Mouse (Mus musculus): Measurements from ENCODE around the gene Stap2. TPM values are rescaled to one million over a fixed set of nuclear protein-coding genes. Genes with fewer than 3 reads are reported as not detected.

The Stap2 gene
- polyA plus RNA-seq, 1 experiment from 2014 or later, result 8.1 TPM

Other genes with a start within 250 kb of the Stap2 start
- 6.2 and 7.7 TPM in 2 replicates for gene Zfp119a, start 126.7 kb downstream of the Stap2 start, polyA plus RNA-seq (2014; fragmentation: Nextera tagmentation; extraction: Ambion mirVana)
- 9.4 and 9.6 TPM in 2 replicates for gene Zfp959, start 113.5 kb downstream of the Stap2 start, polyA plus RNA-seq (2014; fragmentation: Nextera tagmentation; extraction: Ambion mirVana)
- gene Zfp119b, start 56.1 kb downstream of the Stap2 start, polyA plus RNA-seq (2014; fragmentation: Nextera tagmentation; extraction: Ambion mirVana), result 3.6 and 4.1 TPM in 2 replicates
- gene Ebi3, start 52.9 kb downstream of the Stap2 start, polyA plus RNA-seq (2014; fragmentation: Nextera tagmentation; extraction: Ambion mirVana), result 0.19 and 0.20 TPM in 2 replicates
- 15.5 and 18.1 TPM in 2 replicates for gene Yju2, start 46.5 kb downstream of the Stap2 start, polyA plus RNA-seq (2014; fragmentation: Nextera tagmentation; extraction: Ambion mirVana)
- 10.8 and 11.9 TPM in 2 replicates for gene Shd, start 35.1 kb downstream of the Stap2 start, polyA plus RNA-seq (2014; fragmentation: Nextera tagmentation; extraction: Ambion mirVana)
- gene Fsd1, start 19.1 kb downstream of the Stap2 start, polyA plus RNA-seq (2014; fragmentation: Nextera tagmentation; extraction: Ambion mirVana), result 5.0 and 5.2 TPM in 2 replicates
- gene Mpnd, start 127 bp upstream of the Stap2 start, polyA plus RNA-seq (2014; fragmentation: Nextera tagmentation; extraction: Ambion mirVana), result 67.6 and 68.3 TPM in 2 replicates
- 89.9 and 90.6 TPM in 2 replicates for gene Sh3gl1, start 31.1 kb upstream of the Stap2 start, polyA plus RNA-seq (2014; fragmentation: Nextera tagmentation; extraction: Ambion mirVana)
- 13.4 and 13.5 TPM in 2 replicates for gene Chaf1a, start 34.9 kb upstream of the Stap2 start, polyA plus RNA-seq (2014; fragmentation: Nextera tagmentation; extraction: Ambion mirVana)
- gene Ubxn6, start 69.4 kb upstream of the Stap2 start, polyA plus RNA-seq (2014; fragmentation: Nextera tagmentation; extraction: Ambion mirVana), result 37.3 and 39.4 TPM in 2 replicates
- gene Hdgfl2, start 74.0 kb upstream of the Stap2 start, polyA plus RNA-seq (2014; fragmentation: Nextera tagmentation; extraction: Ambion mirVana), result 77.2 and 82.9 TPM in 2 replicates
- gene Plin4, start 104.2 kb upstream of the Stap2 start, polyA plus RNA-seq (2014; fragmentation: Nextera tagmentation; extraction: Ambion mirVana), result 0.10 and 0.11 TPM in 2 replicates
- 0.18 and 0.33 TPM in 2 replicates for gene Plin5, start 112.0 kb upstream of the Stap2 start, polyA plus RNA-seq (2014; fragmentation: Nextera tagmentation; extraction: Ambion mirVana)
- not detected in 2 replicates for gene Lrg1, start 116.4 kb upstream of the Stap2 start, polyA plus RNA-seq (2014; fragmentation: Nextera tagmentation; extraction: Ambion mirVana)
- gene Sema6b, start 134.8 kb upstream of the Stap2 start, polyA plus RNA-seq (2014; fragmentation: Nextera tagmentation; extraction: Ambion mirVana), result 0.11 and 0.33 TPM in 2 replicates
- gene Tnfaip8l1, start 156.9 kb upstream of the Stap2 start, polyA plus RNA-seq (2014; fragmentation: Nextera tagmentation; extraction: Ambion mirVana), result 4.7 and 6.0 TPM in 2 replicates
- 78.6 and 87.8 TPM in 2 replicates for gene Mydgf, start 178.3 kb upstream of the Stap2 start, polyA plus RNA-seq (2014; fragmentation: Nextera tagmentation; extraction: Ambion mirVana)
- 21.4 and 23.2 TPM in 2 replicates for gene Dpp9, start 213.3 kb upstream of the Stap2 start, polyA plus RNA-seq (2014; fragmentation: Nextera tagmentation; extraction: Ambion mirVana)

Data from heart, embryonic 11.5 days (tissue).